Mouse (Mus musculus) forebrain, embryonic 14.5 days (tissue): ENCODE measurements around the gene Kdm5b. TPM values are rescaled to one million over a fixed set of nuclear protein-coding genes. Genes with fewer than 3 reads are reported as not detected.

Experiments used
- ATAC-seq: fragments of 200-750 bp; cut with Nextera tagmentation; 2 replicates; pipeline ENCODE4 v1.8.0; 2017; ENCODE audit warnings: mild to moderate bottlenecking, moderate library complexity
- DNase-seq: peaks from one replicate; pipeline ENCODE4 v3.0.0-alpha.2; 2015; ENCODE audit warnings: low spot score
- H3K27ac ChIP-seq: fragments of 300-500 bp; sonication (generic); 2 replicates; pipeline ENCODE4 v1.5.1; 2014; ENCODE audit warnings: low read depth, mild to moderate bottlenecking, control low read depth, low read length, moderate library complexity
- H3K27me3 ChIP-seq: fragments of 300-500 bp; sonication (generic); replicated peaks from 2 replicates; pipeline ENCODE4 v1.6.1; 2014; ENCODE audit warnings: low read length, control low read depth, mixed read lengths; ENCODE audit not compliant: control insufficient read depth, insufficient read depth
- H3K36me3 ChIP-seq: fragments of 300-500 bp; sonication (generic); 2 replicates; pipeline ENCODE4 v1.6.1; 2014; ENCODE audit warnings: low read length, control low read depth; ENCODE audit not compliant: control insufficient read depth, insufficient read depth
- H3K4me1 ChIP-seq: fragments of 300-500 bp; sonication (generic); 2 replicates; pipeline ENCODE4 v1.6.1; 2014; ENCODE audit warnings: antibody characterized with exemption, low read length, control low read depth; ENCODE audit not compliant: control insufficient read depth, insufficient read depth
- H3K4me2 ChIP-seq: fragments of 300-500 bp; sonication (generic); 2 replicates; pipeline ENCODE4 v1.6.1; 2014; ENCODE audit warnings: mild to moderate bottlenecking, control low read depth, low read length
- H3K4me3 ChIP-seq: fragments of 300-500 bp; sonication (generic); 2 replicates; pipeline ENCODE4 v1.5.1; 2014; ENCODE audit warnings: low read depth, low read length, control low read depth
- H3K9ac ChIP-seq: fragments of 300-500 bp; sonication (generic); 2 replicates; pipeline ENCODE4 v1.6.1; 2014; ENCODE audit warnings: mild to moderate bottlenecking, low read length, control low read depth, moderate library complexity
- H3K9me3 ChIP-seq: fragments of 300-500 bp; sonication (generic); replicated peaks from 2 replicates; pipeline ENCODE4 v1.6.1; 2016; ENCODE audit warnings: low read length, control low read depth, mixed read lengths; ENCODE audit not compliant: control insufficient read depth
- WGBS: fragments of 180-500 bp; shearing (Covaris S2); extraction: QIAGEN DNeasy Blood & Tissue Kit; methylation state at CpG from one replicate; pipeline ENCODE4 v1.1.7; 2014; 5-methylcytosine and 5-hydroxymethylcytosine counted together
- polyA plus RNA-seq: library from polyadenylated mRNA; unstranded; fragments of >200 nt; fragmentation: Nextera tagmentation; extraction: Ambion mirVana; gene quantifications from 2 replicates; pipeline ENCODE4 v1.2.1, GENCODE M21; 2014

Gene Kdm5b
- polyA plus RNA-seq, 1 experiment from 2014 or later: 75.3 TPM

GRCm38 (mm10) chr1:134555871-134556670 lies 3.9 kb upstream of the Kdm5b start:
- under 1% methylated on average over 46 of the region's 46 CpGs for WGBS
- Histone ChIP-seq H3K4me3 (peak overlapping the region; percentile 59), H3K27ac (peak overlapping the region; percentile 93), H3K9me3 (no peaks in the 10 kb centered on the region), H3K4me1 (0 out of 2 replicates have a peak, but pooled peaks cover 3% of the 10 kb centered on the region), H3K4me2 (peak overlapping the region; percentile 84), H3K27me3 (no peaks in the 10 kb centered on the region), H3K9ac (peak overlapping the region; percentile 85), H3K36me3 (no peaks in the 10 kb centered on the region)
- ATAC-seq (peak; percentile 47), DNase-seq (peak; percentile 69)

- peak overlapping the region; percentile 59 for H3K4me3 ChIP-seq
- WGBS: under 1% methylated on average over 35 of the region's 35 CpGs
- H3K4me2 ChIP-seq: peak overlapping the region; percentile 84
- no peaks in the 10 kb centered on the region for H3K36me3 ChIP-seq
- 0 out of 2 replicates have a peak, but pooled peaks cover 3% of the 10 kb centered on the region for H3K4me1 ChIP-seq
- ATAC-seq (peak; percentile 95), DNase-seq (peak; percentile 98)
- no peaks in the 10 kb centered on the region for H3K9me3 ChIP-seq
- H3K27me3 ChIP-seq: no peaks in the 10 kb centered on the region
- peak overlapping the region; percentile 93 for H3K27ac ChIP-seq
- peak overlapping the region; percentile 85 for H3K9ac ChIP-seq
Observed at GRCm38 (mm10) chr1:134556671-134557218, 3.2 kb upstream of the Kdm5b start.

DNA sequence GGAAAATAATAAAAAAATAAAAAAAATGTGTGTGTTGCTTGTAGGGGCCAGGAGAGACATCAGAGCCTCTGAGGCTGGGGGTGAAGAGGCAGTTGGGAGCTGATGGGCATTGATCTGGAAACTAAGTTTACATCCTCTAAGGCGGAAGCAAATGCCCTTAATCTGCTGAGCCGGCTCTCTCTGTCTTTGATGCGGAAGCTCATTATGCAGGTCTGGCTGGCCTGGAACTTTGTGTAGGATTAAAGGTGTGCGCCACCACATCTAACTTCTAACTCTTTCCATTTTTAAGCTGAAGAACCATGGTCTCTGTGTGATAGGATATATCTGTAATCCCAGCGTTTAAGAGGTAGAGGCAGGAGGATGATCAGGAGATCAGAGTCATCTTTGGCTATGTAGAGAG lies 1.5 kb upstream of the Kdm5b start:
- no peak overlapping the region for H3K9ac ChIP-seq
- H3K27ac ChIP-seq: no peak overlapping the region
- H3K36me3 ChIP-seq: no peaks in the 10 kb centered on the region
- WGBS: 29% methylated on average over 5 of the region's 5 CpGs
- no peak for DNase-seq
- no peaks in the 10 kb centered on the region for H3K9me3 ChIP-seq
- H3K27me3 ChIP-seq: no peaks in the 10 kb centered on the region
- H3K4me1 ChIP-seq: peaks cover 13% of the 10 kb centered on the region
- no peak for ATAC-seq
- H3K4me3 ChIP-seq: no peak overlapping the region
- no peak overlapping the region for H3K4me2 ChIP-seq

GRCm38 (mm10) chr1:134559226-134559625 lies 745 bp upstream of the Kdm5b start:
- H3K4me2 ChIP-seq: no peak overlapping the region
- H3K9me3 ChIP-seq: no peaks in the 10 kb centered on the region
- no peaks in the 10 kb centered on the region for H3K27me3 ChIP-seq
- H3K4me3 ChIP-seq: no peak overlapping the region
- no peak overlapping the region for H3K27ac ChIP-seq
- no peaks in the 10 kb centered on the region for H3K36me3 ChIP-seq
- ATAC-seq (no peak), DNase-seq (no peak)
- 77% methylated on average over 3 of the region's 3 CpGs for WGBS
- no peak overlapping the region for H3K9ac ChIP-seq
- peaks cover 15% of the 10 kb centered on the region for H3K4me1 ChIP-seq

DNA sequence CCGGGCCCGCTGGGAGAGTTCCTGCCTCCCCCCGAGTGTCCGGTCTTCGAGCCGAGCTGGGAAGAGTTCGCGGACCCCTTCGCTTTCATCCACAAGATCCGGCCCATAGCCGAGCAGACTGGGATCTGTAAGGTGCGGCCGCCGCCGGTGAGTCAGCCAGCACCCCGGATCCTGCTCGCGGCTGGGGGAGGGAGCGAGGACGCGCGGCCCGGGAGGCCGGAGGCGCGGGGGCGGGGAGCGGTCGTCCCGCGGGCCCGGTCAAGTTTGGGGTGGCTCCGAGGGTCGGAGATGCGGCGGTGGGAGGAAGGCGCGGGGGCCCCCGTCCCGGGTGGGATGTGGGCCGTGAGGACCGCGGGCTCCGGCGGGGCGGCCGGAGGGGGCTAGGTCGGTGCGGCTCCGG lies 425 bp downstream of the Kdm5b start:
- peak; percentile 8 for ATAC-seq
- no peak for DNase-seq
- under 1% methylated on average over 40 of the region's 50 CpGs for WGBS

DNA sequence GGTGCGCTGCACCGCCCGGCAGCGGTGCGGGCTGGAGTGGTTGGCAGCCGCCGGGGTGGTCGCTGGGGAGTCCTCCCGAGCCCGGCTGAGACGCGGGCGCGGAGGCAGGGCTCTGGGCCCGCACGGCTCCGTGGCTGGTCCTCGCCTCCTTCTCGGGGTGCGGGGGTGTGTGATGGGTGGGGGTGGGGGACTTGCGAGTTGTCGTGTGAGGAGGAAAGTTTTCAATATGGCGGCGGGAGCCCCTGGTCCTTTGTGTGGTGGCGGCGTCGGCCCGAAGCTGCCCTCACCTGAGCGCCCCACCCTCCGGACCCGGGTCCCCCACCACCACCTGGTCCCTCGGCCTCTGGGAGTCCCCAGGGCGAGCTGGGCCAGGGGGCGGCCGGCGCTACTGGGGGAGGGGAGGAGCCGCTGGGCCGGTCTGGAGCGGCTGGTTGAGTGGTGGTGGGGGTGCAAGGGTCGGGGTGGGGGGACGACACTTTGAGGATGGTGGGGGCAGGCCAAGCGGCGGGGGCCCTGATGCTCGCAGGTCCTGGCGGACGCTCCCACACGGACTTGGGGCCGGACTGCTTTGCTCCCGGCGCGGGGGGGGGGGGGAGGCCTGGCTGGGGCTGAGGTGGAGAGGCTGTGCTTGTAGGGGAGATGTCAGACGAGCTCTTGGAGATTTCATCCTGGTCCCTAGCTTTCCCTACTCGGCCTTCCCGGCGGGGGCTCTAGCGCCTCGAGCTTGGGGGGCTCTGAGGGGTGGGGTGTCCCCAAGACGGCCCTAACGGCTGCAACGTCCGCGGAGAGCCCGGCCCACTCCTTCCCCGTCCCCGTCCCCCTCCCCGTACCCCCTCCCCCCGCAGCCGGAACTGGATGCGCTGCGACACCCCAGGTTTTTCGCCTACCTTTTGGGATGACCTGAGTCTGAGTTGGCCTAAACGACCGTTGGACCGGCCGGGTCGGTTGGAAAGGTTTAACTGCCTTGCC lies 1.1 kb downstream of the Kdm5b start:
- H3K27me3 ChIP-seq: no peaks in the 10 kb centered on the region
- WGBS: under 1% methylated on average over 28 of the region's 76 CpGs
- peak overlapping the region; percentile 65 for H3K4me2 ChIP-seq
- peak overlapping the region; percentile 100 for H3K4me3 ChIP-seq
- H3K27ac ChIP-seq: peak overlapping the region; percentile 94
- DNase-seq: peak; percentile 63
- peak; percentile 16 for ATAC-seq
- peak overlapping the region; percentile 99 for H3K9ac ChIP-seq
- H3K4me1 ChIP-seq: peaks cover 12% of the 10 kb centered on the region
- H3K36me3 ChIP-seq: no peaks in the 10 kb centered on the region
- no peaks in the 10 kb centered on the region for H3K9me3 ChIP-seq

More for the DNA sequence above, 425 bp downstream of the Kdm5b start:
- Histone ChIP-seq H3K4me2 (peak overlapping the region; percentile 65), H3K4me1 (peaks cover 15% of the 10 kb centered on the region), H3K36me3 (no peaks in the 10 kb centered on the region), H3K27me3 (no peaks in the 10 kb centered on the region), H3K9me3 (no peaks in the 10 kb centered on the region), H3K9ac (peak overlapping the region; percentile 99), H3K27ac (peak overlapping the region; percentile 94), H3K4me3 (peak overlapping the region; percentile 100)

- Histone ChIP-seq H3K27me3 (no peaks in the 10 kb centered on the region), H3K4me3 (peak overlapping the region; percentile 100), H3K9me3 (no peaks in the 10 kb centered on the region), H3K9ac (peak overlapping the region; percentile 99), H3K4me1 (peaks cover 12% of the 10 kb centered on the region), H3K27ac (peak overlapping the region; percentile 94; the same call in 1 of the 2 replicates), H3K4me2 (peak overlapping the region; percentile 65), H3K36me3 (no peaks in the 10 kb centered on the region)
- DNase-seq (no peak), ATAC-seq (no peak)
- WGBS: 7% methylated on average over 7 of the region's 7 CpGs
Observed at GRCm38 (mm10) chr1:134561770-134562143, 1.8 kb downstream of the Kdm5b start.

DNA sequence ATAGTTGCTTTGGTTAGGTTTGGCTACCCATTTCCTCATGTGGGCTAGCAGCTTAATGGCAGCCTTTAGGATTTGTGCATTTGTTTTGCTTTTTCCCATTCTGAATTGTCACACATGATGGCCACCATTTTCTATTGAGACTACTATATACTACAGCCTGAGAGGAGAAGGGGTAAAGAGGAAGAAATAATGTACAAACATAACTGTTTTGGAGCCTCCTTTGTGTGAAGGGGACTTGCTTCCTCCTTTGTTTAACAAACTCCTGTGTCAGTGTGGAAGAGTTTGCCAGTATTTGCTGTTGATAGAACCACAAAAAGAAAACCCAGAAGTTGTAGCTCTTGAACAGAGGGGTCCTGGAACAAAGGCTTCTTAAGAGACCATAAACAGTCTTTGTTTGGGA lies 2.5 kb downstream of the Kdm5b start:
- Histone ChIP-seq H3K27ac (no peak overlapping the region), H3K4me2 (peak overlapping the region; percentile 65), H3K4me3 (peak overlapping the region; percentile 100), H3K9me3 (no peaks in the 10 kb centered on the region), H3K4me1 (peaks cover 12% of the 10 kb centered on the region), H3K36me3 (no peaks in the 10 kb centered on the region), H3K27me3 (no peaks in the 10 kb centered on the region), H3K9ac (peak overlapping the region; percentile 99)
- ATAC-seq (no peak), DNase-seq (no peak)
